Mouse (Mus musculus) small intestine, adult 2 months (tissue): ENCODE measurements around the gene Calml4.

Experiments used
- CTCF ChIP-seq: fragments of 200-500 bp; IDR thresholded peaks from 2 replicates; pipeline ENCODE4 v1.5.1; 2012; ENCODE audit warnings: low read depth, mild to moderate bottlenecking, control low read depth, inconsistent platforms, low read length, moderate library complexity, mixed read lengths; ENCODE audit not compliant: insufficient replicate concordance, insufficient read length; ENCODE audit errors: extremely low read depth
- POLR2A ChIP-seq: fragments of 200-500 bp; IDR thresholded peaks from 2 replicates; pipeline ENCODE4 v1.6.1; 2012; ENCODE audit warnings: low read depth, mild to moderate bottlenecking, control low read depth, inconsistent platforms, low read length, moderate library complexity

DNA sequence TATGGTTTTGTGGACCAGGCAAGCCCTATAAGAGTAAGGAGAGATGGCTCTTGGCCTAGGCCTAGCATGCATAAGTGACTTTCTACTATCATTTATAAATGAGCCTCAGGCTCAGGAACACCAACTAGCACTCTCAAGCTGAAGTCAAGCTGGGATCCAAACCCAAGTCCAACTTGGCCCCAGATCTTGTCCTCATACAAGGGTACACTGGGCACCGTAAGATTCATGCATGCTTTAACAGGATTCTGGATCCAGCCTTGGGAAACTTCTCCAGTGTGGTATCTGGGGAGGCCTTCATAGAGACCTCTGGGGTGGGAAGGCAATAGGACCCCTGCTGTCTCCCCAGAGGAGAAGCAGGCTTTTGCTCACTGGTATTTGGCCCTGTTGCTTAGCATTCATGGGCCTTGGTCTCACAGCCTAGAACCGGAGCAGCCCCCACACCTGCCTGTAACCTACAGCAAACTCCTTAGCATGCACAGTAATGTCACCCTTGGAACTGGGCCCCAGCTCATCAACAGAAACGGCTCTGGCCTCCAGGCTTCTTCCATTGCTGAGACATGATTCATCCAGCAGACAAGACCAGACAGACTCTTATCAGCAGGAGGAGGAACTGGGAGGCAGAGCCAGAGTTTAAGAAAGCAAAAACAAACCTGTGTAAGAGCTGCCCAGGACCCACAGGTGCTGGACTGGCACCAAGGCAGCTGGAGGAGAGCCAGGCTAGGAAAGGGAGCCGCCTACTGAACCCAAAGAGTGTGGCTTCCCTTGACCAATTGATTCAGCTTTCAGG, 39.9 kb upstream of the Calml4 start:
- TF ChIP-seq POLR2A: no peak
- TF ChIP-seq CTCF: no peak
